Mouse (Mus musculus): ENCODE measurements around the gene AW011738.

AW011738 gene

DNA sequence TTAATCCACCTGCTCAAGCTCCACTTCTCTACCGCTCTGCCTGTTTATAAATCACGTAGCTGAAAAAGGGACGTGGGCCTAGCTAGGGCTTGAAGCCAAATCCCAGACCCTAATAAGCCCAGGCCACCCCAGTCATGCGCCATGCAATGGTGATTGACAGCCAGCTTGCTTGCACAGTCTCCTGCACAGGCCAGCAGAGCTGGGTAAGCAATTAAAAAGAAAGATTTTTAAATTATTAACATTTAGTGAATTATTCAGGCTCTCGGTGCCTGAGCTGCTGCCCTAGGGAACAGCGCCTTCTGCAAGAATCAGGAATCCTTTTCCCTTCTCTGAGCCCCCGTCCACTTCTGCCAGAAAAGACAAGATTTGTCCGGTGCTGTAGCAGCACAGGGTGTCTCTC lies 48.0 kb downstream of the AW011738 start:
- DNase-seq = no peak

DNA sequence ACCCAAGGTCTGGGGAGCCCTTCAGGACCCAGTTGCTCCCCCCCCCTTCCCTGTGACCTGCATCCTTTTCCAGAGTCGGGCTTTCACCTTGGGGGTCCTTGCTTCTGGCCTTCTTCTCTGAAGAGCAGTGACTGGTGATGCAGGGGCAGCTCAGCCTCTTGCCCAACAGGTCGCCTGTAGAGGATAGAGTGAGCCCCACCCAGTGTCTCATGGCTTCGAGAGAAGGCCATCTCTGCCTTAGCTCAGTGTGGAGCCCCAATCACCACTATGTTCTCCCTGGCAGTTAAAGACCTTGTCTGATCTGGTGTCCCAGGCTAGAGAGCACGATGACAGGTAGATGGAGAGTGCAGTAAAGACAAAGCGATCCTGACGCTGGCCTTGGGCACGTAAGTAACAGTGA lies 49.0 kb downstream of the AW011738 start:
- DNase-seq = no peak

DNA sequence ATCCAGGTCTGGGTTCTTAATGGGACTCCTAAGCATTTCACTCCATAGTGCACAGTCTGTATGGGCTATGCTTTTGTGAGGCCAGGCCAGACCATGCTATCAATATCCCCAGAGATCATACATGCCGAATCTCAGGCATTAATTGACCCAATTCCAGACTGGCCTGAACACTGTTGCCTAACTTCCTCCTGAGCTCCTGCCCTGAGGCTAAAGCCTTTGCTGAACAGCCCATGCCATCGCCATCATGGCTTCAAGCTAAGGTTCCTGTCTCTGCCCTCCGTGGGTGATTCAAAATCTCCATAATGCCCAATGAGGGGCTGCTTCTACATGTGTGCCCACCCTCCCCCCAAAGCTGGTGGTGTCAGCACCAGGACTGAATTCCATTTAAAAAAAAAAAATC lies 49.5 kb downstream of the AW011738 start:
- no peak for DNase-seq

DNA sequence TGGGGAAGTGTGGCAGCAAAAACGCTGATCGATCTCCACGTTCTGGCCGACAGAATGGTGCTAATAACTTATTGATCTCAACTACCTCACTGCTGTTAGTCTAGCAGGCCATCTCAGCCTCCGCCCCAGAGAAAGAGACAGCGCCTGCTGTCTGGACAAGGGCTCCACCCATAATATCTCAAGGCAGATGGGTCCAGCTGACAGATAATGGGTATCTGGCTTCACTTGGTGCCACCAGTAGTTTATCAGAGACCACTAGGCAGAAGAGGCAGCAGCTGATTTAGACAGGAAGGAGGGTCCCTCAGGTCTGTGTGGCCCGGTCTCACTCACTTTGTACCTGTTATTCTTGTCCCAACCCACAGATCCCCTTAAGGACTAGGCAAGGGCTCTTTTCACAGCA lies 49.9 kb downstream of the AW011738 start:
- no peak for DNase-seq

DNA sequence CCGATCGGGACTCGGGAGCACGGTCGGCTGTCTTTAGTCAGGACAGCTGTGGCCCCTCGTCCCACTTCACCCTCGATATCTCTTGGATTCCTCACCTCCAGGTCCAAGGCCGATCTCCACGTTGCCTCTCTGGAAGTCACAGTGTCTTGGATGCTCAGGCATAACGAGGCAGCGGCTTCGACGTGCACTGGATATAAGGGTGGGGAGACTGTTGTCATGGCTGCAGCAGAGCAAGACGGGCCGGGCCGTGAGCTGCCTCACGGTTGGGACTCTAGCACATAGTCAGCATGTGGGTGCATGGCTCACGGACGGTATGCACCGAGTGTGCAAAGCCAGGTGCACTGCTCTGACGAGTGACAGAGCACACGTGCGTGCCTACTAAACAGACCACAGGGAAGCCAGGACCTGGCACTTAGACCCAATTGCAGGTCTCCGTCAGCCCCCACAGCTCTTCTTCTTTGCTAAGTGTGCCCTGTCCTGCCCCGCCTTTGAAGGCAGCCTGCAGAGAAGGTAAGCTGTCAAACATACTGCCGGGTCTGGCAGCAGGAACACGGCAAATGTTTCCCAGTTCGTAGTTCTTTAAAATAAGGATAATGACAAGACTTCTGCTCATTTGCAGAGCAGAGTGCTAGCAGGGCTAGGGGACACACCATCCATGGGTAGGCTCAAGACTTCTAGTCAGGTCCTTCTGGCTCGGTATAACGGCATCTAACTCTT lies 51.4 kb downstream of the AW011738 start:
- no peak for DNase-seq
